Mouse (Mus musculus) bone marrow macrophage, adult 2 months (primary cell): Measurements from ENCODE around the gene Pafah2.

ENCODE experiments used
- CTCF ChIP-seq: IDR thresholded peaks from 2 replicates; pipeline ENCODE4 v1.5.1; 2012; ENCODE audit warnings: low read depth, mild to moderate bottlenecking, low read length, moderate library complexity
- POLR2A ChIP-seq: IDR thresholded peaks from 2 replicates; pipeline ENCODE4 v1.6.1; 2012; ENCODE audit warnings: mild to moderate bottlenecking, low read depth, low read length, borderline replicate concordance

DNA sequence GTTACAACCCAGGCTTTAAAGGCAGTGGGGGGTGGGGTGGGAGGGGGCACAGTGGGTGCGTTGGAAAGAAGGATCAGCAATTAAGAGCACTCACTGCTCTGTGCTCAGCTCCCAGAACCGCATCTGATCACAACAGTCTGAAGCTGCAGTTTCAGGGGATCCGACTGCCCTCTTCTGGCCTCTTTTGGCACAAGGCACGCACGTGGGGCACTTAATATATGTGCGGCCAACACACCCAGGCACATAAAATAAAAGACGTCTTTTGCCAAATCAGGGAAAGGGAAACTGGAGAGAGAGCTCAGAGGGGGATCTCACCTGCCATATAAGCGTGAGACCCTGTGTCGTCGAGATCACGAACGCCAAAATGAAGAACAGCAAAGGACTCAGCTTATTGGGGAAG lies 3.1 kb upstream of the Pafah2 start:
- no peak for TF ChIP-seq POLR2A
- no peak for TF ChIP-seq CTCF
